Mouse (Mus musculus): Measurements from ENCODE around the gene Traf3ip1.

Gene Traf3ip1

DNA sequence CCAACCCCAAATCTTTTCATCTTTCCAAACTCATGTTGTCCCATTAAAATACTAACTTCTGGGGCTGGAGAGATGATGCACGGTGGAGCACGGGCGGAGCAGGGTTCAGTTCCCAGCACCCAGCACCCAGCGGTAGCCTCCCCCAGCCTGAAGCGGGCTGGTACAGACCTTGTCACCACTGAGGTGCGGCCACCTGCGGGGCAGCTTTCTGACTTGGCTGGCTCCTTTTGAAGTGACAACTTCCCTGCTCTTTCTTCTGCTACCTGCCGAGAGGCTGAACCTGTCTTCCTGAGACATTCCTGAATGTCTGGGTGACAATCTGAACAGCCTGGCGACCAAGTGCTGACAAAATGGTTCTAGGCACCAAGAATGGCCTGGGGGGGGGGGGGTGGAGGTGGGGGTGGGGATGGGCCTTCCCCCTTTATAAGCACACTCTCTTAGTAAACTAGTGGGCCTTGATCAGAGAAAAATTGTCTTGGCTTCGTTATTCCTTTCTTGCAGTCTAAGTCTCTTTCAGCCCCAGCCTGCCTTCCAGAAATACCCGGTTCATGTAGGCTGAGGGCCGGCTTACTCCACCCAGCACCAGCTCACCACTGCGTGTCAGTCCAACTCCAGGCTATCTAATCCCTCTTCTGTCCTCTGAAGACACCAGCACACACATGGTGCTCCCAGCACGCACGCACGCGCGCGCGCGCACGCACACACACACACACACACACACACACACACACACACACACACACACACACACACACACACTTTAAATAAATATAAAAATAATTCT lies 43.5 kb downstream of the Traf3ip1 start:
- no peak for DNase-seq

DNA sequence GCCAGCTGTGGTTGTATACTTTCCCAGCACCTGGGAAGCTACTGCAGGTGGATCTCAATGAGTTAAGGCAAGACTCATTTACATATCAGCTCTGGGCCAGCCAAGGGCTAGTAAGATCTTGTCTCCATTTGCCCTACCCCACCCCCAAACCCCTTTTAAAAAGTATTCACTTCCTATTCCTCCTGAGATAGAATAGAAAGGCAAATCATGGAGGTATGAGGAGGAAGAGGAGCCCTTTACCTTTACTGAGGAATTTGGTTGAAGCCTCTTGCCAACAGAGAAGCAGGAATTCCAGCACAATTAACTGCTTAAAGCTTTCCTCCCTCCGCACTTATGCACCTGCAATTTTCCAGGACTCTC lies 44.1 kb downstream of the Traf3ip1 start:
- DNase-seq: no peak

DNA sequence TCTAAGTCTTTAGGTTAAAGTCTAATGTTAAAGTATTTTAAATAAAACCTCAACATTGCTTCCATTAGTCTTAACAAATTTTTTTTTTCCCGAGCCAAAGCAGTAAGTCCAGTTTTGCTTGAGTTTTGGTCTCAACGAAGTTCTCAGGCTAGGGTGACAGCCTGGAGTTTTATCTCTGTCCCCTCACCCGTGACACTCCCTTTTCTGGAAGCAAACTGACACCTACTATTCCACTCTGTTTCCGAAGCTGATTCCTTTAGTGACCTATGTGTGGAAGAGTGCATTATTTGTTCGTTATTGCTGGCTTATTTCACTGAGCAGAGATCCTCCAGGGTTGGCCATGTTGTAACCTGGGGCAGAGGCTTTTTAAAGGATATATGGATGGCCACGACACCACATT lies 44.8 kb downstream of the Traf3ip1 start:
- DNase-seq: no peak

DNA sequence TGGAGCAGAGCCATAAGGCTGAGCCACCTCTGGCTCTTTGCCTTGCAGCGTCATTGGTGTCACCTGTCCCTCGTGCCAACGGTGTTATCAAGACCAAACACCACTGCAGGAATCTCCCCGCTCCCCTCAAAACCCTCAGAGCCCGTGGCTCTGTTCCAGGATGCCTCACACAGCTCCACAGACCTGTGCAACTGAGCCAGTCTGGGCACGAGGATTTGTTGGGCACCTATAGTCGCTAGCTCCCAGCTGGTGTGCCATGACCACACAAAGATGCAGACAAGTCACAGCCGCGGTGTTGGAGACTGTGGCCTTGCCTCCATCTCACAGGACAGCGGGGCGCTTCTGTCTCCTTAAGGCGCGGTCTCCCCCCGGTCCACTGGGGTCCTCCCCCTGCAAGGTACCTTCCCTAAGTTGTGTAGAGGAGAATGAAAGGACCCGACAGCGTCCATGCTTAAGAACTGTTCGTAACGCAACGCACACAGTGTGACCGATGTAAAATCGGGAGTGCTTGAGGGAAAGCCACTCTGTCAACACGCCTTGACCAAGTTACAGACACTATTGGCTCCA lies 45.3 kb downstream of the Traf3ip1 start:
- no peak for DNase-seq

DNA sequence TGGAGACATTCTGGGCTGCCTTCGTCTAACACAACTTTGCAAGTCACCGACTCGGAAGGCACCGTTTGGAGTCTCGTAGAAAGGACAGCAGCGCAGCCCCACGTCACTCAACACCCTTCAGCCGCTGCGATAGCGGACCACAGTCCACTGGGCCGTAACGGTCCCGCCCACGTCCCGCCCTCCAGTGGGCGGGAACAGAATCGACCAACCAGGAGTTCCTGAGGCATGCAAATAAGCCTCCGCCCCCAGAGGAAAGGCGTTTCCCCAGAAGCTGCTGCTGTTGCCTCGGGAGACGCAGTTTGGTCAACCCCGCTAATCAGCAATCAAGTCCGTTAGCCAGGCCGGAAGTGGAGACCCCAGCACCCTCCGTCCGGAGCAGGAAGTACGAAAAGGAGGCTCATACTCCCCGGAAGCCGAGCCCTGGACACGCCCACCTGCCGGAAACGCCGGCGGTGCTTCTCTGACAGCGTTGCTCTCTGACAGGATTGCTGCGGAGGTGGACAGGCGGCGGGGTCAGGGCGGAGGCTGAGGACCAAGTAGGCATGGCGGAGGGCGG lies 45.9 kb downstream of the Traf3ip1 start, which contains the start of gene Asb1:
Asb1 (plus strand) TSS at position 274 of the 556 bp plus-strand sequence.
- DNase-seq: peak; percentile 88

DNA sequence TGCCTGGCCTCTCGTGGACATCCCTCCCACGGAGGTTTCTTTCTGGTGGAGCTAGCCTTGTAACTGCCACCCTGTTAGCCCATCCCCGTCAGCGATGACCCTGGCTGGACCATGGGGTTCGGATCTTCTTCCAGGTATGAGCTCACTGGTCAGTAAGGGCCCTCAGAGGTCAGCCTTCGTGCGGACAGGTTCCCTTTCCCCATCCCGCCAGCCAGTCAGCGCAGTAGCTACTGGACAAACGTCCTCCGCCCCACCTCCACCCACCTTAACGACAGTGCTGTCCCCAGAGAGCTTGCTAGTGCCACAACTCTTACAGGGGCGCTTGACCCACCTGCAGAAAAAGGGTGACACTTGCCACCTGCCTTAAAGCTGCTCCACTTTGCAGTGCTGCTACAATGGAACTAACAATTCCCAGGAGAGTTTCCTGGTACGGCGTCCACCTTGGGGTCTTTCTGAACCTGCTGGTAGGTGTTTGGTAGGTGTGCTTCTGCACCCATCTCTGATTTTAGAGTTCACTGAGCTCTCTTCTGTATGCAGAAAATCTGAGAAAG lies 46.7 kb downstream of the Traf3ip1 start:
- DNase-seq: no peak

DNA sequence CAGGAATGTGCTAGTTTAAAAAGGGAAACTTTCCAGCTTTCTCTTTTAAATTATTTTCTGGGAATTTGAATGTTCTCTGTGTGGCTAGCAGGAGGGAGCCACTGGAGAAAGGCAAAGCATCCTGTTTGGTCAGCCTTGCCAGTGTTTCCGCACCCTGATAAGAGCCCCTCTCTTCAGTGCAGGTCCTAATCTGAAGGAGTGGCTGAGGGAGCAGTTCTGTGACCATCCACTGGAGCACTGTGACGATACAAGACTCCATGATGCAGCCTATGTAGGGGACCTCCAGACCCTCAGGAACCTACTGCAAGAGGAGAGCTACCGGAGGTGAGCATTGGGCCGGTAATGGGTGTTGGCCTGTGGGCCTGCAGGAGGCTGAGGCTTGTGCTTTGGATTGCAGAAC lies 49.5 kb downstream of the Traf3ip1 start:
- no peak for DNase-seq

DNA sequence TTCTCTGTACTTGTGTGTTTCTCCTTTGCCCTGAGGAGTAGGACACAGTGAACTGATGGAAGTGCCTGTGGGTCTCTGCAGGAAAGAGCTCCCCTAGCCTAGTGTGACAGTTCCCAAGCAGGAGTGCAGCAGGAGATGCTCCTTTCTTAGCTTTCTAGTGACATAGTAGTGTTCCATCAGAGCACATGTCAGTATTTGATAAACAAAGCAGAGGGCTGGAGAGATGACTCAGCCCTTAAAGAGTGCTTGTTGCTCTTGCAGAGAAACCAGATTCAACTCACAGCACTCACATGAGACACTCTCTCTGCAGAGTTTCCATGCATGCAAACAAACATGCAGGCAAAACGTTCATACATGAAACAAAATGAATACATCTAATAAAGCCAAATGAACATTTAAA lies 50.8 kb downstream of the Traf3ip1 start:
- no peak for DNase-seq

DNA sequence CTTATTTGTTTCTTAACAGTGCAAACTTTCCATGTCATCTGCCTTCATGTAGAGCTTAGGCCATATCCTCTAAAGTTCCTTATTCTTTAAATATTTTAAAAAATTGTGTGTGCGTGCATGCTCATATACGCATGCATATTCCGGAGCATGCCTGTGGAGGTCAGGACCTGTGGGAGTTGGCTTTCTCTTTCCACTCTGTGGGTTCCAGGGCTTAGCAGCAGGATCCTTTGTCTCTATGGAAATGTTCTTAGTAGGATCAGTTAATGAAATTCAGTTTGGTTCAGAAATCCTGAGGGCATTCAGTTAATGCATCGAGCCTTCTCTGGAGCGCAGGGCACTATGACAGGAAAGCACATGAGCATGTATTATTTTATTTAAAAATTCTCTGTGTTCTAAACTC lies 53.1 kb downstream of the Traf3ip1 start:
- DNase-seq: no peak

DNA sequence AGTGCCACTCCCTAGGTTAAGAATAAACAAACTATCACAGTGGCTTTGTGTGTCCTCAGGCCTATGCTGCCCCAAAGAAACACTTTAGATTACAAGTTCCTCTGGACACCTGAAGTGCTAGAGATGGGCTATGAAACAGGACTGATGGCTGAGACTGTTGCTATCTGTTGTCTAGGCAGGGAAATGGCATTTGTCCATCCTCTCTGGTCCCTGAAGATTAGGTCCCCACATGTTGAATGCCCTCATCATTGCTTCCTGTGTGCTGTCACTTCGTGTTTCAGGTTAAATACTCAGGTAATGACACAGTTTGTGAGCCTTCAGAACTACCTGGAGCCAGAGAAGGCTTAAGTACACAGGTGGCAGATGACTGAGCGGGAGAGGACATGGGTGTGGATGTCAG lies 54.6 kb downstream of the Traf3ip1 start:
- DNase-seq: no peak

DNA sequence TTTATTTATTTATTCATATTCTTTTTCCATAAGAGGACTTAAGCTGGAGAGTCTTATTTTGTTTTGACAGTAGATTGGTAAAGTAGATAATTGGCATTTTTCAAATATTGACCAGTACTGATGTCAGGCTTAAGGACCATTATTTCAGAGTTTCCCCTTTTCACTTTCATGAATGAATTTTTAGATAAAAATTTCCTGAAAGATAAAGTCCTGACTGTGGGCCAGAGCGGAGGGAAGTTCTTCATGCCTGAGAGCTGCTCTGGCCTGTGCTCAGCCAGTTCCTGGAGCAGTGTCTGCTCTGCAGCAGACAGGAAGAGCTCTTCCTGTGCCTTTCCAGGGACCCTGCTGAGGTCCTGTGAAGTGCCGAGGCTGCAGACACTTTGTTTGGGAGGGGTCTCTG lies 62.7 kb downstream of the Traf3ip1 start:
- DNase-seq: no peak

DNA sequence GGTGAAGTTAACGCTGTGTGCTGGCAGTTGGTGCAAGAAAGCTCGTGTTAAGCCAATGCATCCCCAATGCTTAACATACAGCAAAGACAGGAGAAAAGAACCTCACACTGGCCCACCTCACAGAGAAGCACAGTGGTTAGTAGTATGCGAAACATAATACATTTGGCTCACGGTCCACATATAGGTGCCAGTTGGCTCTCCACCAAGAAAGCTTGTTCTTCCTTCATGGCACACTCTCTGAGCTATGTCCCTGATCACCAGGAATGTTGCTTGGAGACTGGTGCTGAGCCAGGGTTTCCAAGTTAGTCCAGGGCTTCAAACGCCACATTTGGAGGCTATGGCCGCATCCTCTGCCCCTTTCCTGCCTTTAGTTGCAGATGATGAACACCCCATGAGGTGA lies 66.8 kb downstream of the Traf3ip1 start:
- DNase-seq: no peak

DNA sequence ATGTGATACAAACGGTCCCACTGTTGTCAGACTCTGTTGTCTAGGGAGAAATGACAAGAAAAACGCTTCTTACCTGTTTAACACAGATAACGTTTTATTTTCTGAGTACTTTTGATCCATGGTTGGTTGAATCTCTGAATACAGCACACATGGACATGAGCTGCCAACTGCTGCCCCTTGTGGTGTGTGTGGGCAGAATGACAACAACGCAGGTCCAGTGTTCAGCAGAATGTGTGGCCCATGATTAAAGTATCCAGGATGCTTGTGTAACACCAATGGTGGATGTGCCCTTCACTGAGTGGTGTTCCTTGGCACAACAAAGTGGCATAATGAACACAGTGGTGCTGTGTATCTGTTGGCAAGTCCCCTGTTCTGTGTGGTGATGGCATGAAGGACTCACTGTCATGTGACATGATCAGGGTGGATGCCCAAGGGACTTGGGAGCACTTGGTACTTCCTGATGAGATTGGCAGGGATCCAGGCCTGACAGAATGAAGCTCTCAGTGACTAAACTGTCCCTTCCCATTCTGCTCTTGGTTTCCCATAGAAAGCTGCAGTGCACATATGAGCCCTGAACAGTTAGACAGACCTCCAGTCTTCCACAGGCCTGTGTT lies 68.6 kb downstream of the Traf3ip1 start:
- DNase-seq: no peak

DNA sequence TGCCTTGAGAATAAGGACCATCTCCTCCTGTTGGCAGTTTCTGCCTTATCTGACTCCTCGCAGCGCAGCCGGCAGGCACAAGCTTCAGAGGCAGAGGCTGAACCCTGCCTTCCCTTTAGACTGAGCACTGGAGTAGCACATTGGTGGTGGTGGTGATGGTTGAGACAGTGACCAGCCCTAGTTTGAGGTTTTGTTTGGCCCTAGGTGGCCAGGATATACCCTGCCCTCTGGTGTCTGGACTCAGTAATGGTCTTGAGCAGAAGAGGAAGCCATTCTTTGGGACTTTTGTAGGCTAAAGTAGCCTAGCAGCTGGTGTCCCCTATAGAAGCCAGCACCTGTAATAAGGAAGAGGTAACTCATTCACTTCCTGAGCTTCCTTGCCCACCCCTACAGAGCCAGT lies 69.6 kb downstream of the Traf3ip1 start:
- DNase-seq: no peak

DNA sequence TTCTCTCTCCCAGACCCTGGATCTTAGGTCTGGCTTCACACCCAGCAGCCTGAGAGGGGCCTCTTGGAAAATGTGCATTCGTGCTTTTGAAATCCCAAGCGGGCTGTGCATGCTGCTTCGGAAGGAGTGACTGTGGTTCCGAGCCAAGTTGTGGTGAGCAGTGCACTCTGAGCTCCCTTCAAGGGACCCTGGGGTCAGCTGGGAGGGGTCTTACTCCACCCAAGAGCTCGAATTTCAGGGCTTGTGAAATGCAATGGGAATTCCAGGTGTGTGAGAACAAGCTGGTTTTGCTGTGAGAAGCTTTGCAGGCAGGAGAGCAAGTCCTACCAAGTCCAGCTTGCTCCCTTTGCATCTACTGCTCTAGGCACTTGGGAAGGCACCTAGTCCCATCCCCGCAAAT lies 70.2 kb downstream of the Traf3ip1 start:
- DNase-seq: no peak

DNA sequence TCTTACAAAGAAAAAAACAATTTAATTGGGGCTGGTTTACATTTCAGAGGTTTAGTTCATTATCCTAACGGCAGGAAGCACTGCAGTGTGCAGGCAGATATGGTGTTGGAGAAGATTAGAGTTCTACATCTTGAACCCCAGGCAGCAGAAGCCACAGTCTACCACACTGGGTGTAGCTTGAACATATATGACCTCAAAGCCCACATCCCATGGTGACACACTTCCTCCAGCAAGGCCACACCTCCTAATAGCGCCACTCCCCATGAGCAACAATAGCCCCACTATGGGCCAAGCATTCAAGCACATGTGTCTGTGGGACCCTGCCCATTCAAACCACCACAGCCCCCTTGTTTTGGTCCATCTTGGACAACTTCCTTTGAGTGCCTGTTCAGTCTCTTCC lies 72.8 kb downstream of the Traf3ip1 start:
- no peak for DNase-seq

DNA sequence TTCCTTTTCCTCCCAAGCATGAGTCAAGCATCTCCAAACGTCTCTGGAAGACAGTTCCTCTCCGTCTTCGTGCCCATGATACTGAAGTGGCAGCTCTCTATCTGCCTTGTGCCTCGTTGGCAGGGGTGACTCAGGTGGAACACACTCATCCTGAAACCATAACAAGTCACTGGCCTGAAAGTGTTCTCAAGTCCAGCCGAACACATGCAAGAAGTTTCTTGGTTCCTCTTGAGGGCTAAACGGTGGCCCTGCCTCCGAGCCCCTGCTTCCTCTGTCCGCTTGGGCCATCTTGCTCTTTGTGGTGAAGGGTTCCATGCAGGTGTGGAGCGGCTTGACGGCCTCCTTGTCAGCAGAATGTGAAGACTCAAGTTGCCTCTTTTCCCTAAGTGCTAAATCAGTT lies 78.0 kb downstream of the Traf3ip1 start:
- DNase-seq: no peak

DNA sequence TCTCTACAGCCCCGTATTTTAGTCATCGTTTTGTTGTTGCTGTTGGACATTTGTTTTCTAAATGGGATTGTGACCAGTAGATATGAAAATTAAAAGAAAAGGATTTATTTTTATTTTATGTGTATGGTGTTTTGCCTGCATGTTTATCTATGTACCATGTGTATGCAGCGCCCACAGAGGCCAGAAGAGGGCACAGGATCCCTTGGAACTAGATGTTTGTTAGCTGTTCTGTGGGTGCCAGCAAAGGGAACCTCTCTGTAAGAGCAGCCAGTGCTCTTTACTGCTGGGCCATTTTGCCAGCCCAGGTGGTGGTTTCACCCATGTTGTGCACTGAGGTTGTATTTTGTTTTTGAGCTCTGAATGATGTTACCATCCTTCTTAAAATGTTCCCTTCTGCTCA lies 79.8 kb downstream of the Traf3ip1 start:
- DNase-seq: peak; percentile 73

DNA sequence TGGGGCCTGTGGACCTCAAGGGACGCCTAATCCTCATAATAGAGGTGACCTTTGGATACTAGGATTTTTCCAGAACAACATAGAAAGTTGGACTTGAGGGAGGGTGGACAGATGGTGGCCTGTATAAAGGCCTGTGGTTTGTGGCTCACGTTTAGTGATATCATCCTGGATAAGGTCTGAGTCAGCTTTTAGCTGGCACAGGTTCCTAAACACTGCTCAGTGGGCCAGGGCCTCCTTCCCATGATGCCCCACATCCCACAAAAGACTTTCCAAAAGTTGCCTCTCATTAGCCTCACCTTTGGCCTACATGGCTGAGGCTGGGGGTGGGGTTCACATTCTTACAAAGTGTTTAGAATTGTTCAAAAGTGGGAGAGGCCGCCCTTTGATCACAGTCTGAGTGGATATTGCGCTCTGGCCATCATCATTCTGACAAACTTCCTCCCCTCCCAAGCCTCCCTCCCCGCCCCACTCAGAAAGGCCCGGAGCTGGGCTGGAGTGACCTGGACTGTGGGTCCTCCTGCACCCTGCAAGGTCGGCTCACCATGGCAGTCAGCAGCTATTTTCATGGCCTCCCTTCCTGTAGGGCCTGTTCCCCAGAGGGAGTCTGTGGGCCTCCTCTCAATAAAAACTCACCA lies 83.6 kb downstream of the Traf3ip1 start:
- DNase-seq: no peak

All from thymus, postnatal 25 days (tissue).